Mouse (Mus musculus) cerebellum, postnatal 4 days (tissue): ENCODE measurements around the gene Gmnn.

Source experiments
- DNase-seq, 2 experiments: peaks; one replicate each; pipeline ENCODE4 v3.0.0; 2022; ENCODE audit warnings: low spot score in 2 of 2, mixed read lengths in 1 of 2

Gmnn gene

DNA sequence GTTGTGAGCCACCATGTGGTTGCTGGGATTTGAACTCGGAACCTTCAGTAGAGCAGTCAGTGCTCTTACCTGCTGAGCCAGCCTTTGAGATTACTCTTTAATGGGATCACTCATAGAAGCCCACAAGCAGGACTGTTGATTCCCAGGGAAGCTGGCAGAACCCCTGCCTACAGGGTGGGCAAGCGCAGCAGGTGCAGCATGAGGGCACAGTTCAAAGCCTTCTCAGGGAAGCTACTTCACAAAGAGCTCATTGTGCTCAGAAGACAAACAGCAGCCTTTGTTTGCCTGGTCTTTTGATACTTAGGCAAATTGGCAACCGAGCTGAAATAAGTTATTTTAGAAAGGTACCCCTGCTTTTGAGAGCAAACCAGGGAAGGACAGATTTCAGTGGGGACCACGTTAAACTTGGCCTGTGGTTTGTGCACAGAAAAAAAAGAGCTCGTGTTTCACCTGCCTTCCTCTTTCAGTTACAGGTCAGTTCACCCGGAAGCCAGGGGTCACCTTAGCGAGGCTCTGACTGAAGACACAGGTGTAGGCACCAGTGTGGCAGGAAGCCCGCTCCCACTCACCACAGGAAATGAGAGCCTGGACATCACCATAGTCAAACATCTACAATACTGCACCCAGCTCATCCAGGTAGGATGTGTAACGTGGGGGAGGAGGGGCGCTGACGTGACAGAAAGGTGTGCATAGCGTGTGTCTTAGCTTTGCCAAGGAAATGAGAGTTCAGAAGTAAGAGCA, 51.9 kb downstream of the Gmnn start:
- DNase-seq: no peak

DNA sequence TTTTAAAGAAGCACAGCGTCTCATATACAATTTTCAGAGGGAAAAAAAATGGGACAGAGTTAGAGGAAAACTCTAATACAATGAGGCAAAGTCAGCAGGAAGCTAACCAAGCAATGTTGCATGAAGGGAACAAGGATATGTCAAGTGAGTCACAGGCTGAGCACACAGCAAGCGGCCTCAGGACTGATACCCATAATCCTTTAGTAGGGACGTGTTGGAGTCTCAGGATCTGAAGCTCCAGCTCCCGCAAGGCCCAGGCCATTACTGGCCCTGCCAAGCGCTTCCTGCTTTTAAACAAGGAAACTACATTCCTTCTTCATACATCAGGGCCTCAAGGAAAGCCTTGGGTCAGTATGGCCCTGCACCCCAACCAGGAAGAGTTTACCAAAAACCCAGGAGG, 59.6 kb downstream of the Gmnn start:
- no peak for DNase-seq
